Mouse (Mus musculus): ENCODE measurements around the gene Trim33. TPM values are rescaled to one million over a fixed set of nuclear protein-coding genes. Genes with fewer than 3 reads are reported as not detected.

The Trim33 gene
- total and polyA plus RNA-seq, 3 experiments = 20.2 to 30.4 TPM; not detected in 1

DNA sequence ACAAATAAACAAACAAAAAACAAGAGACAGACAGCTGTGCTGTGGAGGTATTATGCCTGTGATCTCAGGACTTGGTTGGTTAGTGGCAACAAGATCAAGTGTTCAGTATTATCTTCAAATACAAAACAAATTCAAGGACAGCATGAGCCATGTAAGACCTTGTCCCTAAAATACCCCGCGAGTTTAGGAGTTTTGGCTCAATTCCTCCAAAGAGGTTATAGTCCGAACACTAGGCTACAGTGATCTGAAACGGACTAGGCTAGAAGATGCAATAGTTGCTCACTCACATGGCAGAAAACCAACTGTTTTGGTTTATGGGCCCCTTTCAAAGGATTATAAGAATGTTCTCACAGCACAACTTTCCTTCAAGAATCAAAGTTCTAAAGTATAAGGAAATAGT is 9.7 kb downstream of the Trim33 start:
- no peak for TF ChIP-seq MAX (IDR thresholded peaks at IDR 0.05; ENCODE audit: low read length)
- H3K4me1 ChIP-seq (ENCODE audit: control insufficient read depth in 1 of 2, insufficient read depth in 2 of 2, low read length in 2 of 2) = no peaks in the 10 kb centered on the region; a peak in 1 of 4 replicates
- peaks cover 50% of the 10 kb centered on the region for H3K79me2 ChIP-seq (ENCODE audit: control insufficient read depth, insufficient read depth, low read length, poor library complexity)
- H3K27ac ChIP-seq (ENCODE audit: control insufficient read depth, low read depth, low read length) = no peak overlapping the region
- H3K9ac ChIP-seq (ENCODE audit: control insufficient read depth, low read depth, low read length, poor library complexity, severe bottlenecking) = no peak overlapping the region
- no peaks in the 10 kb centered on the region for H3K9me3 ChIP-seq (replicated peaks; ENCODE audit: insufficient read depth, low read length)
- DNase-seq (ENCODE audit: low read depth, low spot score) = no peak
- no peaks in the 10 kb centered on the region for H3K27me3 ChIP-seq (ENCODE audit: control insufficient read depth in 1 of 2, insufficient read depth in 2 of 2, low read length in 2 of 2)
- H3K4me3 ChIP-seq (ENCODE audit: control insufficient read depth in 1 of 2, insufficient read depth in 1 of 2, low read depth in 2 of 2, low read length in 2 of 2) = no peak overlapping the region
- H3K36me3 ChIP-seq (ENCODE audit: control insufficient read depth in 1 of 2, insufficient read depth in 2 of 2, low read length in 2 of 2) = peaks cover 4% of the 10 kb centered on the region in 2 experiments; a peak in 3 of 4 replicates

DNA sequence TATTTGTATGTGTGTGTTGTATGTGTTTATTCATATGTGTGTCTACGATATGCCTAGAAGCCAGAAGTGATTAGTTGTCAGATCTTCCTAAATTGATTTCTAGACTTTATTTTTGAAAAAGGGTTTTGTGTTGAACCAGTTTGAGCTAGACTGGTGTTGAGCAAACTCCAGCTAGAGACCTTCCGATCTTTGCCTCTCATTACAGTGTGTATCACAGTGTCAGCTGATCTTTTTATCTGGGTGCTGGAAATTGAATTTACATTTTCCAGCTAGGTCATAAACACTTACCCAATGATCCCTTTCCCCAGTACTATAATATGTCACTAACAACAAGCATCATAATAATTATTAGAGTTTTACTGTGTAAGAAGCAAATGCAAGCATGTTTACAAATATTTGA is 12.0 kb downstream of the Trim33 start:
- H3K36me3 ChIP-seq (ENCODE audit: control insufficient read depth in 1 of 2, insufficient read depth in 2 of 2, low read length in 2 of 2) = peaks cover 0 to 3% of the 10 kb centered on the region in 2 experiments; a peak in 3 of 4 replicates
- TF ChIP-seq MYB (IDR thresholded peaks at IDR 0.05; ENCODE audit: low read depth, low read length) = no peak
- TF ChIP-seq RCOR1 (IDR thresholded peaks at IDR 0.05; ENCODE audit: low read depth, low read length) = no peak
- no peak for TF ChIP-seq MXI1 (IDR thresholded peaks at IDR 0.05; ENCODE audit: low read depth, low read length)
- TF ChIP-seq E2F4 (IDR thresholded peaks at IDR 0.05; ENCODE audit: borderline replicate concordance, low read depth, low read length) = no peak
- TF ChIP-seq NRF1 (IDR thresholded peaks at IDR 0.05; ENCODE audit: insufficient read depth, low read depth, low read length, poor library complexity, severe bottlenecking) = no peak
- TF ChIP-seq SIN3A (IDR thresholded peaks at IDR 0.05; ENCODE audit: low read length) = no peak
- no peak for TF ChIP-seq HCFC1 (IDR thresholded peaks at IDR 0.05; ENCODE audit: low read depth, low read length)
- no peak for TF ChIP-seq ZMIZ1 (IDR thresholded peaks at IDR 0.05; ENCODE audit: low read depth, low read length)
- no peak for TF ChIP-seq EP300 (IDR thresholded peaks at IDR 0.05; ENCODE audit: low read depth in 1 of 2, low read length in 2 of 2)
- no peak for TF ChIP-seq MYC (IDR thresholded peaks at IDR 0.05; ENCODE audit: low read depth, low read length)
- no peak for TF ChIP-seq ETS1 (IDR thresholded peaks at IDR 0.05; ENCODE audit: low read depth, low read length)
- no peak for TF ChIP-seq GATA1 (IDR thresholded peaks at IDR 0.05; ENCODE audit: low read depth, low read length)
- H3K27ac ChIP-seq (ENCODE audit: control insufficient read depth, low read depth, low read length) = no peak overlapping the region
- no peaks in the 10 kb centered on the region for H3K27me3 ChIP-seq (ENCODE audit: control insufficient read depth in 1 of 2, insufficient read depth in 2 of 2, low read length in 2 of 2)
- no peaks in the 10 kb centered on the region for H3K9me3 ChIP-seq (replicated peaks; ENCODE audit: insufficient read depth, low read length)
- no peak for DNase-seq (ENCODE audit: low read depth, low spot score)
- H3K4me3 ChIP-seq (ENCODE audit: control insufficient read depth in 1 of 2, insufficient read depth in 1 of 2, low read depth in 2 of 2, low read length in 2 of 2) = no peak overlapping the region
- no peaks in the 10 kb centered on the region; a peak in 1 of 4 replicates for H3K4me1 ChIP-seq (ENCODE audit: control insufficient read depth in 1 of 2, insufficient read depth in 2 of 2, low read length in 2 of 2)
- no peak overlapping the region for H3K9ac ChIP-seq (ENCODE audit: control insufficient read depth, low read depth, low read length, poor library complexity, severe bottlenecking)
- peaks cover 35% of the 10 kb centered on the region for H3K79me2 ChIP-seq (ENCODE audit: control insufficient read depth, insufficient read depth, low read length, poor library complexity)

DNA sequence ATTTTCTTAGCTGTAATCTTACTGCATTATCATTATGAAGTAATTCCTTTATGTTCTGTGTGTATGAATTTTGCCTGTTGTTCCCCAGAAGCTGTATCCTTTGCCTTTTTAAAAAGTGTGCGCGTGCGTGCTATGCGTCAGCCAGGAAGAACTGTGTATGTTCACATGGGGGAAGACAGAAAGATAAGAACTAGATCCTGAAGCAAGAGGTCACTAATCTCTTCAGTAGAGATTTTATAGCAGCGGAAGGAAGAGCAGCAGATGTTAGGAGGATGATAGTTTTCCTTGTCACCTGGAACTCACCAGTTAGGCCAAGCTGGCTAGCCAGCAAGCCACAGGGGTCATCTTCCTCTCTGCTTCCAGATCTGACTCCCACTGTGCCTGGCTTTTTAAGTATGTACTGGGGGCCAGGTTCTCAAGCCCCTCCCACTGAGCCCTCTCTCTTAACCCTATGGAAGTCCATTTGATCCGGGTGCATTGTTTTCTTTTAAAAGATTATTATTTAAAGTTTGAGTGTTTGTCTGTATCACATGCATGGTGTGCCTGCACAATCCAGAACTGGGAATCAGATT is 26.4 kb downstream of the Trim33 start:
- no peak overlapping the region for H3K4me3 ChIP-seq (ENCODE audit: control insufficient read depth in 1 of 2, insufficient read depth in 1 of 2, low read depth in 2 of 2, low read length in 2 of 2)
- H3K27ac ChIP-seq (ENCODE audit: control insufficient read depth, low read depth, low read length) = no peak overlapping the region
- H3K27me3 ChIP-seq (ENCODE audit: control insufficient read depth in 1 of 2, insufficient read depth in 2 of 2, low read length in 2 of 2) = no peaks in the 10 kb centered on the region
- H3K79me2 ChIP-seq (ENCODE audit: control insufficient read depth, insufficient read depth, low read length, poor library complexity) = peaks cover 27% of the 10 kb centered on the region
- no peaks in the 10 kb centered on the region for H3K9me3 ChIP-seq (replicated peaks; ENCODE audit: insufficient read depth, low read length)
- no peak overlapping the region for H3K9ac ChIP-seq (ENCODE audit: control insufficient read depth, low read depth, low read length, poor library complexity, severe bottlenecking)
- no peak for DNase-seq (ENCODE audit: low read depth, low spot score)
- peaks cover 0 to 7% of the 10 kb centered on the region in 2 experiments; a peak in 3 of 4 replicates for H3K36me3 ChIP-seq (ENCODE audit: control insufficient read depth in 1 of 2, insufficient read depth in 2 of 2, low read length in 2 of 2)
- TF ChIP-seq MAX (IDR thresholded peaks at IDR 0.05; ENCODE audit: low read length) = no peak
- no peak for TF ChIP-seq ZC3H11A (IDR thresholded peaks at IDR 0.05; ENCODE audit: low read depth, low read length)
- no peak for TF ChIP-seq TAL1 (IDR thresholded peaks at IDR 0.05; ENCODE audit: low read length)
- no peak for TF ChIP-seq RAD21 (IDR thresholded peaks at IDR 0.05; ENCODE audit: low read depth, low read length)
- no peak for TF ChIP-seq RCOR1 (IDR thresholded peaks at IDR 0.05; ENCODE audit: low read depth, low read length)
- TF ChIP-seq GATA1 (IDR thresholded peaks at IDR 0.05; ENCODE audit: low read depth, low read length) = no peak
- TF ChIP-seq ZNF384 (IDR thresholded peaks at IDR 0.05; ENCODE audit: low read depth, low read length) = no peak
- H3K4me1 ChIP-seq (ENCODE audit: control insufficient read depth in 1 of 2, insufficient read depth in 2 of 2, low read length in 2 of 2) = peaks cover 0 to 7% of the 10 kb centered on the region in 2 experiments; a peak in 1 of 4 replicates

Data from MEL (cell line).